Mouse (Mus musculus) megakaryocyte, embryonic 14.5 days (primary cell): ENCODE measurements around the gene Zbtb3.

Experiments
- FLI1 ChIP-seq: IDR thresholded peaks from 2 replicates; pipeline ENCODE4 v1.6.1; 2012; ENCODE audit warnings: low read length, inconsistent platforms, mixed read lengths
- GATA1 ChIP-seq: IDR thresholded peaks from 3 replicates; pipeline ENCODE4 v1.6.1; 2012; ENCODE audit warnings: mixed read lengths, low read length, inconsistent platforms, borderline replicate concordance

DNA sequence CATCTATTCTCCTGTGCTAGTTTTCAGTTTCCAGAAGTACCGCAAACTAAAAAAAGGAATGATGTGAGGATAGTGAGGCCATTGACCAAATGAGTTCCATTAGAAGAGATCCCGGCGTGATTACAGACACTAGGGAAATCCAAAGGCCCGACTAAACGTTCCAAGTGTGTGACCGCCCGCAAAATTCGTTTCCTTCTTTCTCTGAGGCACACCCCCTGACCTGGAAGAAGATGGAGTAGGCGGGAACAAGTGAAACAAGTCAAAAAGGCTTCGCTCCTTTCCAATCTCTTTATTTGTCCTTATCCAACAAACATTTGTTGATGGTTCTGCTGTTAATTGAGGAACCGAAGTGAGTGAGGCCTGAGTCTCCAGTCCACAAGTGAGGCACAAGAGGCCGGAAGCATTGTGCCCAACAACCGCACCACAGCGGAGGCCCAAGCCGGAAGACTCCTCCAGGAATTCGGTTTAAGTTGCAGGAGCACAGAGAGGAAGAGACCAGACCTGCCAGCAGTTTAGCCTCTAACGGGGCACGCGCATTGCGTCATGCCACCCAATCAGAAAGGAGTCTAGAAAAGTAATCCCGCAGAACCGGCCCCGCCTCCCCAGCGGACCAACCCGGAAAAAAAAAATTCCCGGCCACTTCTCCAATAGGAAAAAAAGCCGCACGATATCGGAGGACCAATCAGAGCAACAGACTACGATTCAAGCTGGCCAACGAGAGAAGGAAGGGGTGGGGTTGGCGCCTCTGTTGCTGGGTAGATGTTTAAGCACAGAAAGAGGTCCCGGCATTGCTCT lies 16.6 kb downstream of the Zbtb3 start, which contains the start of gene Ttc9c:
- TF ChIP-seq GATA1: no peak
- no peak for TF ChIP-seq FLI1
